Mouse (Mus musculus) v-Abl transformed pro-B cells (cell line): ENCODE measurements around the gene Dusp8.

Source experiments
- in situ Hi-C, 2 experiments: fragments of 400-800 bp; cut with MboI; formaldehyde crosslinking; loops; one replicate each; pipeline ENCODE4 v1.15.1; 2025; ENCODE audit not compliant: unreplicated experiment in 2 of 2

The Dusp8 gene

DNA sequence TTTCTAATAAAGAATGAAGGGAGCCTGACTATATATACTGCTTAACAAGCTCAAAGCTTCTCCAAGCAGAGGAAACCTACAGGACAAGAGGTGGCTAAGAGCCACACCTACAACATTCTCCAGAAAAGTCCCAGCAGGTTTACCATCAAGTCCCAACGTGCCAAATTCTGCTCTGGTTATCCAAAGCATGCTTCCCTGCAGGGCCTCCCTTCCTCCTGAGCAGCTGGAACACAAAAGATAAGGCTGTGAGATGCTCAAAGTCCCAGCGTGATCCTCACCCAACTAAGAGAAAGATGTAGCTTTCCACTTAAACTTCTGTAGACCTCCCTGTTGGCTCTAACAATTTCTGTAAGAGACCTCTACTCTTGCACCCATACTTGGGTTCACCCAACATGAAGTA is 36.6 kb downstream of the Dusp8 start:
- in situ Hi-C loops, result loop anchor here in 1 of 2 experiments (25.0 kb wide), 1 partner anchor 1922 kb away; the partner anchor contains the start of gene Mtg1

DNA sequence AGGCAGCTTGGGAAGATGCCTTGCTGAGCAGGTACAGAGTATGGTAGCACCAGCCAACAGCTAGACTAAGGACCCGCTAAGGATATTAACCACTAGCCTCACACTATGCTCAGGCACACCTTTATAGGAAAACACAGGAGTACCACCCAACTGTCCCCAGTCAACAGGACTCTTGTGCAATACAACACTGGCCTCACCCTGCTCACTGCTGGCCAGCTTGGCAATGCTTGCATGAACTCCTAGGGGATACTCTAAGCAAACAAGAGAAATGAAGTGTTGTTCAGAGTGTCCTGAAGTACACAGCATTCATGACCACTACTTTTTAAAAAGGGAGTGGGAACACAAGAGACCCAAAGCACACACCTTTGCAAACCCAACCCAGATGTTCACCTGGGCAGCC is 38.5 kb downstream of the Dusp8 start:
- in situ Hi-C loops, result loop anchor here in 1 of 2 experiments (25.0 kb wide), 1 partner anchor 1920 kb away; the partner anchor contains the start of gene Mtg1

DNA sequence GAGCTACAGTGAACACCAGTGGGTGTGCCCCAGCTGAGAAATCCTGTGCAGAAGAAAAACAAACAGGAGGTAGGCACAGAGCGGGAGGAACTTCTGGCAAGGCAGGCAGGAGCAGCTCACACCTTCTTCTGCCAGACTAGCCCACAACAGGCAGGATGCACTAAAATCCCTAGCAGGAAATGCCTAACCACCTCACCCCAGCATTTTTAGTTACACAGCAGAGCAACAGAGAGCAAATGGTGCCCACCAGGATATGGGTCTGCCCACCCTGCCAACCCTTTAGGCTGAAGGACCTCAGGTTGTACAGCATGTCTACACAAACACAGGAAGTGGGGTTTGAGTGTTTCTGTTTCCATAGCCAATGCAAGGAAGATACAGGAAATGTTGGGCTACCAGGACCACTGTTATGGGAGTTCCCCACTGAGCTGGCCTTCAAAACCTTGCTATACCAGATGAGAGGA is 39.0 kb downstream of the Dusp8 start:
- in situ Hi-C loops, result loop anchor here in 1 of 2 experiments (25.0 kb wide), 1 partner anchor 1919 kb away; the partner anchor contains the start of gene Mtg1

DNA sequence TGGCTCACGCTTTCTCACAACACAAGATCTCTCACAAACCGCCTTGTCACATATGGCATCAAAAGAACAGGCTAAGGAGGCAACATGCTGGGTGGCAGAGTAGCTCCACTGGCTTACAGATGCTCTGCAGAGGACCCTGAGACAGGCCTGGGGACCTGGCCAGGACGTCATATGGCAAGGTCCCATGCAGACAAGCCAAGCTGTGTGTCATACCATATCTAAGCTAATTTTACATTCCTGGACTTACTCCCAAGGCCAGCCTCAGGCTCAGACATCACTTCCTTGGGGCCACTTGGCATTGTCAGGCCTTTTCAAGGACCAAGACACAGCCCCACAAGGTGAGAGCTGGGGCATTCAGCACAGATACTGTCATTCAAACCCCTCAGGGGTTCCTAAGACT is 40.2 kb downstream of the Dusp8 start:
- in situ Hi-C loops, result loop anchor here in 1 of 2 experiments (25.0 kb wide), 1 partner anchor 1918 kb away; the partner anchor contains the start of gene Mtg1

DNA sequence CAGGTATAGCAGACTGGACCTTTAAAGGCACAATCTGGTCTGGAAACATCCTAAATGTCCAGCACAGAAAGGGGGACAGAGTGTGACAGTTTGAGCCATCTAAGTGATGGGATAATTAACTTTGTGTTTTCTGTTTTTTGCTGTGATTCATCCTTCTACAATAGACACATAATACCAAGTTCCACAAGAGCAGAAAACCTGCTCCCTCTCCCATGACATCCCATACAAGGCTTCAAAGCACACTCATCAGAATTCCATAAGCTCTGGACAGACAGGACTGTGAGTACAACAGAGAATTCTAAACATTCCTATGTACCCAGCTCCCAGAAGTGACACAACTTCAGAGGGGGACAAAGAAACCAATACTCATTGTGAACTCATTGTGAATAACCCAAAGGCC is 45.1 kb downstream of the Dusp8 start:
- in situ Hi-C loops, result loop anchor here in 1 of 2 experiments (25.0 kb wide), 1 partner anchor 1913 kb away; the partner anchor contains the start of gene Mtg1

DNA sequence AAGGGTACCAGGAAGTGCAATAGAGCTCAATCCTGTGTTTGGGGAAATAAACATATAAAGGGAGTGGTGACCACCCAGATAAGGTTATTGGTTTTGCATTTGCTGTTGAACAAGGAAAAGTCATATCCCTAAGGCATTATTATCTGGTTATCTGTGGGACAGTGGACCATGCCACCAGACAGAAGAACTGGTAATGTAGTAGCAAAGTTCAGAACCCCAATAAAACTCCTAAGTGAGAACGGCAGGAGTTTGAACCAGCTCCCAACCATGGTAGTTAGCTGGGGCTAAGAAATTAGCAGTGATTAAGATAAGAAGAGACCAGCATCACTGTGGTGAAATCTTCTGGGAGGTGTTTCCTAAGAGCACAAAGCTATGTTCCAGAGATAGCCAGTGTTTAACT is 49.7 kb downstream of the Dusp8 start:
- in situ Hi-C loops, result no loop called here

DNA sequence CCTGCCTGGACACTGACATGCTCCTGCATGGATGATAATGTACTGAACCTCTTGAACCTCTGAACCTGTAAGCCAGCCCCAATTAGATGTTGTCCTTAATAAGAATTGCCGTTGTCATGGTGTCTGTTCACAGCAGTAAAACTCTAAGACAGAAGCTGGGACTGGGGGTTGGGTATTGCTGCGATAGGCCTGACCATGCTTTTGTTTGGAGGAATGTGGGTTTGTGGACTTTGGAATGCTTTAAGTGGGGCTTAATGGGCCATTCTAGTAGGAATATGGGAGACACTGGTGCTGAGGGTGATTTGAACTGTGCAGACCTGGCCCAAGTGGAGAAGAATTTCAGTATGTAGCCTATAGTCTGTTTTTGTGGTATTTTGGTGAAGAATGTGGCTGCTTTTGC is 50.3 kb downstream of the Dusp8 start:
- in situ Hi-C loops, result no loop called here

DNA sequence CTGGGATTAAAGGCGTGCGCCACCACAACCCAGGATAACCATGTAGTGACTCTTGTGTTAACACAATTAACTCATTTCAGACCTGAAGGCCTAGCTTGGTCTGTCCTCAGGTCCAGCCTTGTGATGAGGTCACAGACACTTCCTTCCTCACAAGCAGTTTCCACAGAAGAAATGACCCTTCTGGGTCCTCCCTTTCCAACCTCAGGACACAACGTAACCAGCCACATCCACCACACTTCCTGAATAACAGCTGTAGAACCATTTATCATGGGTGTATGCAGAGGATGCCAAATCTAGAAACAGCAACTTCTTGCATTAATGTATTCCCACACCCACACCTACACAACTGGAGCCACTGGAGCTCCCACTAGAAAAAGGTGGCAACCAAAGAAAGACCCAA is 54.9 kb downstream of the Dusp8 start:
- in situ Hi-C loops, result no loop called here

DNA sequence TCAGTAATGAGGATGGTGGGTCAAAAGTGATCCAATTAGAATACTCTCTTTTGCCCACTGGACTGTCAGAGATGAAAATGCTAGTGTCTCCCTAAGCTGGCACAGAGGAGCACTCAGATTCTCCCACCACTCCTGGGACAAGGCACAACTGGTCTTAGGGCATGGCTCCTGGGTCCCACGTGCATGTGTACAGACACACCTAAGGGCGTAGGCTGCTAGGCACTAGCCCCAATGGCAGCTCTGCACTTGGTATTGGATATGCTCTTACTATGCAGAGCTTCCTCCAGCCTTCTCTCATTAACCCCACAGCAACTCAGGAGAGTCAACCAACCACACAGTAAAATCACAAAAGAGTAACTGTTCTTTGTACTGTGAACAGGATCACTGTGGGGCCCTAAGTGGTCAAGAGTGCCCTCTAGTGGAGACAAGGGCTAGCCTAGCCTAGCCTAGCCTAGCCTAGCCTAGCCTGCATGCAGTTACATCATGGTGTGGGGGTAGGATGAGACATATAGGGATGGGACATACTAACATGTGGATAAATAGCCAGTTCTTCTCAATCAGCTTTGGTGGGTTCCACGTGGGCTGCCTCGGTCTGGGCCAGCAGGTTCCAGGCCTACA is 58.0 kb downstream of the Dusp8 start:
- in situ Hi-C loops, result no loop called here

DNA sequence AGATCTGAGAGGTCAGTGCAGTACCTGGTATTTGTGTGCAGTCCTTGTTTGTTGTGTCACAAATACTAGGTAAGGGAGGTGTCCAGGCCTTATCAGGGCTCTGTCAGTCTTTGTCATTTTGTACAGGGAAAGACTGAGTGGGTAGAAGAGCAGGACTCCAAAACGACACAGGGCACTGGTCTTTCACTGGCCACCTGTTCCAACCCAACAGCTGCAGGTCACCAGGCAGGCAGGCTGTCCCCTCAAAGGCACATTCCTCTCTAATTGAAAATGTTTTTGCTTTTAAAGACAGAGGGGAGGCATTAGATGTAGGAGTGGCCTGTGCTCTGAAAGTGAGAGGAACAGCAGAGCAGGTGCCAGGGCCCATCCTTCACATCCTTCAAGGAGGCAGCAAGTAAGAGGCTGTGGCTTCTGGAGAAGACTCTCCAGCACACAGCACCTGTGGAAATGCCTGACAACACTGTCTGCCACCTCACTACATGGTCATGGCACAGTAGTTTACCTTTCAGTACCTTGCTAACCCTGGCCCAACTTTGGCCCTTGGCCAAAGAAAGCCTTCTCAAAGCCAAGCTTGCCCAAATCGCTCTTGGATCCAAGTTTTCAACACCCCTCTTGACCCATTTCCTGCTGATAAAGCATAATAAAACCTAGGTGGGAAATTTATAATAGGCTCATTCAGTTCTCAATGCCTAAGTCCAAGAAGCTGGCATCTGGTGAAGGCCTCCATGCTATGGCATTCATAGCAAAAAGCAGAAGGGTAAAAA is 60.4 kb downstream of the Dusp8 start:
- in situ Hi-C loops, result no loop called here

DNA sequence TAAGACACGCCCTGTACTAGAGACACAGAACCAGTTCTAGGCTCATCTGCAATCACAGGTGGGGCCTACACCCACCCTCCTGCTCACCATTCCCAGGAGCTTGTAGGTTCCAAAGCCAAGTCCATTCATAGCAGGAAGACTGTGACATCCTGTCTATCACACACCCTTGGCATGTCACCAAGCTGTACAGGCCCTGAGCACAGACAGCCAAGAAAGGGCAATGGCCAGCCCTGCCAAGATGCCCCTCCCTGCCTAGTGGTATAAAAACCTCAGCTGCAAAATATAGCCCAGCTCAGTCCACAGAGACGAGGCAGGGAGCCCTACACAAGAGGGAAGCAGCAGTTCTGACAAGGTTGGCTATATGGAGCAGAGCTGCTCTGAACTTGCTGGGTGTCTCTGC is 61.4 kb downstream of the Dusp8 start:
- in situ Hi-C loops, result no loop called here

DNA sequence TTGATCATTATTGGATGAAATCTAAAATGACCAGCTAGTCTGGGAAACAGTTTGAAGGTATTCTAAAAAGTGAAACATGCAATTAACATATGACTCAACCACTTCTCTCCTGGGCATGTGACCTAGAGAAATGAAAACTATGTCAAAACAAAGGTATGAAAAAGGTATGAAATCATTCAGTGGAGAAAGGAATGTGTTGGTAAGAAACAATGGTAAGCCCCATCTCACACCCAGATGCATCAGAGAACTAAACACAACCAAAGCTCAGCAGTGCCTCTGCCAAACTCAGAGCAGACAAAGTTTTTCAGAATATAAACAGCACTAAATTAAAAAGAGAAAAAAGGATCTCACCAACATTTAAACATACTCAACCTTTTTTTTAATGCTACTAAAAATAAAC is 65.6 kb downstream of the Dusp8 start:
- in situ Hi-C loops, result no loop called here
